Mouse (Mus musculus): ENCODE data around the gene Rph3a.

The Rph3a gene

GRCm38 (mm10) chr5:121009811-121010569 is at the start of gene Rph3a:
Rph3a (minus strand) TSS chr5:121010092.
- no peak for DNase-seq (ENCODE audit: inconsistent ontology term)

DNA sequence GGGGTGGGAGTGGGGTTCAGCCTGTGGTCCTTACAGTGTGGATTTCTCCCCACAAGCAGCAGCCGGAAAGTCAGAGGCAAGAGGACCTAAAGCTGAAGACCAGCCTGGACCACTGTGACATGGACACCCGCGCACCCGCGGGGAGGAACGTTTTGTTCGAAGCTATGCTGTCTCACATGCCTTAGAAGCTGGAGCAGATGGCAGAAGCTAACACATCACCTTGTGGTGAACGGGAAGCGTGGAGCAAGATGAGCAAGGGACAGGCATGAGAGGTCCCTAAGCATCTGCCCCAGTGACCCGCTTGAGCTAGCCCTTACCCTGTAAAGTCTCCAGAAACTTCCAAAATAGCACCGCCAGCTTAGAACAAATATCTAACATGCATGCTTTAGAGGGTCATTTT is 48.4 kb upstream of the Rph3a start:
- DNase-seq (ENCODE audit: inconsistent ontology term), result no peak

DNA sequence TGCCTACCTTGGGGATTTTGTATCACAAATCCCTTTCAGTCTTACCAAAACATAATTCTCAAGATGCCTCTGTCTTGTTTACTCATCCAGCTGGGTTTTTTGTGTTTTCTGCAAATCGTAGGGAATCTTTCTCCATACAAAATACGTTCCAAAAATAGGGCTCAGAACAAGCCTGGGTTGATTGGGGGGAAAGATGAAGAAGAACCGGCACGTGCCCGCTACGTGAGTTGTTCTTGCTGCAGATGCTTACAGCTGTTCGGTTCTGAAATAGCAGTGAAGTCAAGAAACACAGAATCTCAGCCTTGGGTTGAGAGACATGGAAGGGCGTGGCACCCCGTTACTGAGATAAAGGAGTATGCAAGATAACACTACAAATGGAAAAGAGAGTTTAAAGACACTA is 44.0 kb upstream of the Rph3a start:
- DNase-seq (ENCODE audit: inconsistent ontology term), result no peak

GRCm38 (mm10) chr5:121041791-121042190 is 31.9 kb upstream of the Rph3a start:
- DNase-seq (ENCODE audit: inconsistent ontology term), result no peak

GRCm38 (mm10) chr5:121039465-121039864 is 29.6 kb upstream of the Rph3a start:
- DNase-seq (ENCODE audit: inconsistent ontology term), result no peak

GRCm38 (mm10) chr5:121030161-121030560 is 20.3 kb upstream of the Rph3a start:
- no peak for DNase-seq (ENCODE audit: inconsistent ontology term)

- no peak for DNase-seq (ENCODE audit: inconsistent ontology term)
These were observed 9.6 kb upstream of the Rph3a start for GRCm38 (mm10) chr5:121019505-121019904.

- no peak for DNase-seq (ENCODE audit: inconsistent ontology term)
These were observed 7.8 kb upstream of the Rph3a start for GRCm38 (mm10) chr5:121017699-121018098.

GRCm38 (mm10) chr5:121016405-121016804 is 6.5 kb upstream of the Rph3a start:
- DNase-seq (ENCODE audit: inconsistent ontology term), result no peak

GRCm38 (mm10) chr5:121014496-121014895 is 4.6 kb upstream of the Rph3a start:
- DNase-seq (ENCODE audit: inconsistent ontology term), result no peak

DNA sequence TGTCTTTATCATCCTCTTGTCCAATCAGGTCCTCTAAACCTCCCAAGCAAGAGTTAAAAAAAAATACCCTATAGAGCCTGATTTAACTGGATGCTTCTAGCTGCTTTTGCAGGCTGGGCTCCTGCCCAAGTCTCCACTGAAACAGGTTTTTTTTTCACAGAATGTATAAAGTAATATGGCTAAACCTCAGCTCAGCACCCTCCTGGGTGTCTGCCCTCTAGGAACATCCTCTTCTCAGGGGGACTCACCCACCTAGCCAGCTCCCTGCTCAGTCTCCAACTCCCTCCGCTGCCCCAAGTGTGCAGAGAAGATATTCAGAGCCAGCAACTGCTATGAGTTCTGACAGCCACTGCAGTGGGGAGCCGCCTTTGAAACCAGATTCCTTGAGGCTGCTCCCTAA is 2.1 kb upstream of the Rph3a start:
- no peak for DNase-seq (ENCODE audit: inconsistent ontology term)

DNA sequence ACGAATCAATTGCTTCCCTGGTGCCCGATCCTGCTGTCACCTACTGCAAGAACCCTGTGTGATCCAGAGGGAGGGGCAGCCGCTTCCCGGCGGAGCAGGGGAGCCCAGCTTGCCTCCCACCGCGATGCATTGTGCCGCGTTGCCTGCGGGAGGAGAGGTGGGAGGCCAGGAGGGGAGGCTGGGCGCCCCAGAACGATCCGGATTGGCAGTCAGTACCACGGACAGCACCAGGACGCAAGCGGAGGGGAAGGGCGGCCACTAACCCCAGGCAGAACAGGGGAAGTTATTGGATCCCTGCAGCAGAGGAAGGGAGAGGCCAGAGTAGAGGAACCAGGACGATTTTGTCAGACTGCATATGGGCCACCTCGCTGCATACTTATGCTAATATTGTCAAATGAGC is 486 bp downstream of the Rph3a start:
- DNase-seq (ENCODE audit: inconsistent ontology term), result peak; percentile 62

- DNase-seq (ENCODE audit: inconsistent ontology term), result no peak
These were observed 1.3 kb downstream of the Rph3a start for GRCm38 (mm10) chr5:121008411-121009239.

- no peak for DNase-seq (ENCODE audit: inconsistent ontology term)
These were observed 2.3 kb downstream of the Rph3a start for GRCm38 (mm10) chr5:121007563-121007962.

DNA sequence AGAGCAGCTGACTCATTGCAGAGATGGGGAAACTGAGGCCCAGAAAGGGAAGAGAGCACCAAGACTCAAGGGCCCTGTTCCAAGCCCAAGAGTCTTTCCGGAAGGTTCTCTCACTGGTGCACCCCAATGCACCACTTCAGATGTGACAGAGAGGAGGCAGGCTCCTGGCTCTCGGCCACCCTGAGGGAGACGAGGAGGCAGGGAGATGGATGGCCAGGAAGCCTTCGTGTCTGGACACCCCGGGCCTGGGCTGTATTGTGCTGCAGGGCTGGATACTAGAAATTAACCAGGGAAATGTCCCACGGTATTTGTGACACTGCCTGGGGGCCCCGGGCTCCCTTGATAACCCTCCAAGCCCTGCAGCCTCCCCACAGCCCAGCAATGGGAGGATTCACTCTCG is 2.8 kb downstream of the Rph3a start:
- DNase-seq (ENCODE audit: inconsistent ontology term), result no peak

DNA sequence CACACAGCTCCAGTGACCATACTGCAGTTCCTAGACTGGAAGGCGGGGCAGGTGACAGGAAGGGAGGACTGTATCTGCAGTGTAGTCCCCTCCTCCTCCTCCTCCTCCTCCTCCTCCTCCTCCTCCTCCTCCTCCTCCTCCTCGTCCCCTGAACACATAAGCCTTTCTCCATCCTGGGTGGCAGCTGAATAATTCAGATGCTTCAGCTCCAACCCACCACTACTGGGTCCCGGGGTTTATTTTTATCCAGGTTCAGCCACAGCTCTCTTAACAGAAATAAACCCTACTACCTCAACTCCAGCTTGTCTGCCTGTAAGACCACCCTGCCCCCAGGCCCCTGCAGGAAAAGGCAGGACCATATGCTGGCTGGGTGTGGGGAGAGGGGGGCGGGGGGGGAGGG is 3.7 kb downstream of the Rph3a start:
- no peak for DNase-seq (ENCODE audit: inconsistent ontology term)

- peak; percentile 42 for DNase-seq (ENCODE audit: inconsistent ontology term)
These were observed 6.1 kb downstream of the Rph3a start for GRCm38 (mm10) chr5:121003781-121004180.

- no peak for DNase-seq (ENCODE audit: inconsistent ontology term)
These were observed 10.3 kb downstream of the Rph3a start for GRCm38 (mm10) chr5:120999573-120999972.

DNA sequence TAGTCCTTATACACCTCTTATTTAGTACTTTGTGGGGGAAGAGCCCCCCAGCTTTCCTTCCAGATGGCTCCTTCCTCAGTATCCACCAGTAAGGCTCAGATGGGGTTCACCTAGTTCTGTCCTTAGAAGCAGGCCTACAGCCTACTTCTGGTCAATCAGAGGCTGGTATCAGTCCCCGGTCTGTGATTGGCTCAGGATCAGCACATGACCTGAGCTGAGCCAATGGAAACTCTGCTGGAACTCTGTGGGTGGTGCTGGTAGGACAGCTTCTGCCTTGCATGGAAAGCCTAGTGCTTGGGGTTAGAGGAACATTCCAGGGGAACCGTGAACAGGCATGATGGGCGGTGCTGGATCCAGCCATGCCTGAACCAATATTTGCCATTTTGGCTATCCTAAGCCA is 21.5 kb downstream of the Rph3a start:
- no peak for DNase-seq (ENCODE audit: inconsistent ontology term)

DNA sequence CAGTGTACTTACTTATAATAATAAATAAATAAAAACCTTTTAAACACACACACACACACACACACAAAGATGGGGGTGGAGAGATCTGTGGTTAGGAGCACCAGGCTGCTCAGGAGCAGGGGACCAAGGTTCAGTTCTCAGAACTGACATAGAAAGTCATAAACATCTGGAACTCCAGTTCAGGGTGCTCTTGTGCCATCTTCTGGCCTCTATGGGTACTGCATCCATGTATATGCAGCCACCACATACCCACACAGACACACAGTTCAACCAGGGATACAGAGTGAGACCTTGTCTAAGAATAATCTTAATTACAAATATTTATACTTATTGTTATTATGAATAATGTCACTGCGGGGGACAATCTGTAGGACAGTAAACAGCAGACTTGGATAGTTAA is 26.9 kb downstream of the Rph3a start:
- no peak for DNase-seq (ENCODE audit: inconsistent ontology term)

GRCm38 (mm10) chr5:120981211-120981610 is 28.7 kb downstream of the Rph3a start:
- no peak for DNase-seq (ENCODE audit: inconsistent ontology term)

DNA sequence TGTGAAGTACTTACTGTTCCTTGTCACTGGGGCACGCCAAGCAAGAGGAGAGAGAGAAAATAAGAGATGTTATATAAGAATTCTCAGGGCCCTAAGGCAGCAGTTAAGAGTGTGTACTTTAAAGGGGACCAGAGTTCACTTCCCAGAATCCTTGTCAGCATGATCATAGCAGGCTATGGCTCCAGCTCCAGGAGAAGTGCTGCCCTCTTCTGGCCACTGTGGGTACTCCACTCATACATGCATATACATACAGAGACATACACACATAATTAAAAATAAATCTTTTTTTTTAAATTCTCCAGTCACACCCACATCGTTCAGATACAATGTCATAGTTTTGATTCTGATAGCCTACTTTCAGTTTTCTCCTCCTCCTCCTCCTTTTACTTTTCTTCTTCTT is 29.8 kb downstream of the Rph3a start:
- DNase-seq (ENCODE audit: inconsistent ontology term), result no peak

- DNase-seq (ENCODE audit: inconsistent ontology term), result no peak
These were observed 33.8 kb downstream of the Rph3a start for GRCm38 (mm10) chr5:120976138-120976537.
